Mouse (Mus musculus) T-cell, adult 66 days (primary cell): Measurements from ENCODE around the gene Gm26938. TPM values are rescaled to one million over a fixed set of nuclear protein-coding genes. Genes with fewer than 3 reads are reported as not detected.

Experiments
- total RNA-seq, 2 experiments: library from RNA; stranded (reverse); gene quantifications; 3 replicates in 1 of 2; 4 replicates in 1 of 2; pipeline ENCODE4 v1.2.4; 2023

The Gm26938 gene
- not detected for total RNA-seq

DNA sequence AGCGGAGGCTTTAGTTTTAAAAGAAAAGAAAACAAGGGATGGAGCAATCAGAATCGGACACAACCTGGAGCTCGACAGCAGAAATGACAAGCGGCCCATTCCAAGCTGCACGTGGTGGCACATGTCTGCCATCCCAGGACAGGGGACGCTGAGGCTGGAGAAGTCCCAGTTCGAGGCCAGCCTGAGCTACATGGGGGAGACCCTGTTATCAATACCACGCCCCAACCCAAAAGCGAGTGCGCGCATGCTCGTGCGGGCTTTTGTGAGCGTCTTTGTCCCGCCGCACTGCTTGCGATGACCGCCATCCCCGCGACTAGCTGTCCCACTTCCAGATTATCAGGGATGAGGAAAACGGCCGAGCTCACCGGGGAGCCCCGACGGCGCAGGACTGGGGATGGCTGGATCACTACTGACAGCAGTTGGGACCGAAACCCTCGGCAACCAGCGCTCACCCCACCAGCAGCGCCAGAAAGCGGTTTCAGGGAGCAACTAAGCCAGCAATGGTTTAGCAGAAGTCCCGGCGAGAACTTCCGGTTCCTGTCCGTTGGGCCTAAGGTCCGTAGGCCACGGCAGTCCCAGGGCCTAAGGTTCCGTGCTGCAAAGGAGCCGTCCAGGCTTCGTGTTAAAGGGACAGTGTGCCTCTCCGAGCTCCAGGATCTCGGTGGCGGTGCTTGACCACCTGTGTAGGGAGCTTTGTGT is at the start of gene Gm26938, which contains the start of gene Psmg3:
Gm26938 (minus strand) TSS at position 51 of the 699 bp plus-strand sequence.
Psmg3 (minus strand) TSS at position 529 of the 699 bp plus-strand sequence.

DNA sequence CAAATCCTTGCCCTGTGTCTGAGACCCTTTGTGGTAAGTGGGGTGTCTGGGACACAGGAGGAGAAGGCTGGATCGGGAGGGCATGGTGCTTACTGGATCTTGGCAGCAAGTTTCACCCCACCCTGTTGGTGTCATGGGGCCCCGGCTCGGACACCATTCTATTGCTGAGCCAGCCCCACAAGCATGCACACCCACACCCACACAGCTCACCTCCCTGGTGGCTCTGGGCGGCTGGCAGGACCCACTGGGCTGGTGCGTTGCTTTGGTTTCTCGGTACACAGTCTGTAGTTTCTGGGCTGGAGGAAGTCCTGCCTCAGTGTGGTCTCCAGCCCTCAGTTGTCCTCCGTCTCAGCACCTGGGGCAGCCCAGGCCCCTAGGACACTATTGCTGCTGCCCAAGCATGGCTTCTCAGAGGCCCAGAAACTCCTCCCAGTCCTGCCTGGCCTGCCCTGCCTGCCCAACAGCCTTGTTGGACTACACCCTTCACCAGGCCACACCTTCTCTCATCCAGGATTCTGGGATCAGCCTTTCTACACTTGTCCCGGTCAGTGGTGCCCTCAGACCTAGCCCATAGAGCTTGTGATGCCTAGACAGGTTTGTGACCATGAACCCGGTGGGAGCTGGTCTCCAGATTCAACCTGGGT is 6.5 kb downstream of the Gm26938 start, which contains the start of gene Tmem184a:
Tmem184a (minus strand) TSS at position 380 of the 644 bp plus-strand sequence.

DNA sequence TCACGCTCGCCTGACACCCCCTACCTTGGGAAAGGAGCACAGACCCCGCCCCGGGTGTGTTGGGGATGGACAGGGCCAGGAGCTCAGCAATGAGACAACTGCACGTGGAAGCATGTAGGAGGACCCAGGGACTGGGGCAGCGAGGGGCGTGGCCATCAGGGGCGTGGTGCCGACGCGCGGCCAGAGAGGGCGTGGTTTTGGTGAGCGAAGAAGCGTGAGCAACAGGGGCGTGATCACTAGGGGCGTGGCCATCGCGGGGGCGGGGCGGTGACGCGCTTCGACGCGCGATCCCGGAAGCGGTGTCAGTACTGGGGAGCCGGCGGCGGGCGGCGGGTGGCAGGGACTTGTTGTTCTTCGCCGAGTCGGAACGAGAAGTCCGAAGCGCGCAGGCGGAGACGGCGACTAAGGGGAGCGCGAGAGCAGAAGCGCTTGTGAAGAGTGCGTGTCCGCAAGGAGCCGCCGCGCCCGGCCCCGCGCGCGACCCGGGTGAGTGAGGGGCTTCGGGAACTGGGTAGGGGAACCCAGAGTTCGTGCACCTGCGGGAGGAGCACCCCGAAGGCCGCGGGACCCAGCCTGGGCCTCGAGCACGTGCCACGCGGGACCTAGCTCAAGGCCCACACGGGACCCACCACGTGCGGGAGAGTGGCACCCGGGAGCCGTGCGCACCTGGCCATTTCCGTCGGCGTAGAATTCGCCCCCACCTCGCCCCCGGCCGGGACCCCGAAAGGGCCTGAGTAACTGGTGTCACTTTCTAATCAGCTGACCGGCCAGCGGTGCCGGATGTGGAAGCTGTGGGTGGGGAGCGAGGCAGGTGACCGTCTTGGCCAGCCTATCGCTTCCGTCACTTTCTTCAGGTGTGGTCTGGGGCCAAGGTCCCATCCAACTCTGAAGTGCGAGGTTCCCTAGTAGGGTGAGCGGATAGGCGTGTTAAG is 34.7 kb downstream of the Gm26938 start, which contains the start of gene Mafk:
Mafk (plus strand) TSS at position 287 of the 932 bp plus-strand sequence.

DNA sequence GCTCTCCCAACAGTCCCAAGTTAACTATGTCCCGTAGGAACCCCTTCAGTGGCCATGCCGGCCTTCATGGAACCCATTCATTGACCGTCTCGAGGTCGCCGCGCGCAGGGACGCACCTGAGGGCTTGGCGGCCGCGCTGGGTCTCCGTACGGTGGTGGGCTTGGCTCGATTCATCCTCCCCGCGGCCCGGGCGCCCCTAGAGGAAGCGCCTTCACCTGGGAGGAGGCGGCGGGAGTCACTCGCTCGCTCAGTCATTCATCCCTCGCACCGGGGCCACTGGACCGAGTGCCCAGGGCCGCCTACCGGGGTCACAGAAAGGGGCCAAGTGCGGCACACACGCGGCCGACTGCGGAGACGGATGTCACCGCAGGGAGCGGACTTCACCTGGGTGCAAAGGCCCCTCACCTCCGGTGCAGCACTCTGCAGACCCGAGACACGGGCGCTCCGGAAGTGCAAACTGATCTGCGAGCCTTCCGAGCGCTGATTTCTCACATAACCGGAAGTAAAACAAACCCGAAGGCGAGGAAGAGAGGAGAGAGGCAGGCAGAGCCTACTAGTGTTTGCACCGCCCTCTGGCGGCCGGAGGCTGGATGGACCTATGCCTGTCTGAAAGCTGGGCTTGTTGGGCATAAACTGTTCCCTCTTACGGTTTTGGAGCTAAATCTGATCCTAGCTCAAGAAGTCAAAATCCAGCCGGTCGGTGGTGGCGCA is 50.8 kb downstream of the Gm26938 start, which contains the start of gene Ints1:
Ints1 (minus strand) TSS at position 459 of the 711 bp plus-strand sequence.

Other genes with a start within 250 kb of the Gm26938 start
- under 1 TPM; 0.38 to 0.41 TPM for gene Micall2, start 90.1 kb downstream of the Gm26938 start, total RNA-seq
- gene Ints1, start 50.7 kb downstream of the Gm26938 start, total RNA-seq = 100 to 1,000 TPM; 114 to 117 TPM
- 100 to 1,000 TPM; 178 to 191 TPM for gene Mafk, start 34.9 kb downstream of the Gm26938 start, total RNA-seq
- gene Tmem184a, start 6.5 kb downstream of the Gm26938 start, total RNA-seq = under 1 TPM in 1 of 2 experiments, not detected in 1; 0.20 TPM
- gene Psmg3, start 478 bp upstream of the Gm26938 start, total RNA-seq = 10 to 100 TPM; 13.5 to 16.2 TPM
- gene Elfn1, start 81.5 kb upstream of the Gm26938 start, total RNA-seq = not detected